Mouse (Mus musculus) forebrain, embryonic 12.5 days (tissue): ENCODE results near the gene Ntrk1. TPM values are rescaled to one million over a fixed set of nuclear protein-coding genes. Genes with fewer than 3 reads are reported as not detected.

Experiments used
- ATAC-seq: fragments of 200-750 bp; cut with Nextera tagmentation; 2 replicates; pipeline ENCODE4 v1.8.0; 2017; ENCODE audit warnings: moderate TSS enrichment; ENCODE audit not compliant: low FRiP score
- H3K27ac ChIP-seq: fragments of 300-500 bp; sonication (generic); 2 replicates; pipeline ENCODE4 v1.5.1; 2016; ENCODE audit warnings: mild to moderate bottlenecking
- H3K27me3 ChIP-seq: fragments of 300-500 bp; sonication (generic); 2 replicates; pipeline ENCODE4 v1.6.1; 2016; ENCODE audit warnings: mild to moderate bottlenecking
- H3K36me3 ChIP-seq: fragments of 300-500 bp; sonication (generic); replicated peaks from 2 replicates; pipeline ENCODE4 v1.6.1; 2016; ENCODE audit warnings: mild to moderate bottlenecking
- H3K4me1 ChIP-seq: fragments of 300-500 bp; sonication (generic); 2 replicates; pipeline ENCODE4 v1.6.1; 2016
- H3K4me2 ChIP-seq: fragments of 300-500 bp; sonication (generic); 2 replicates; pipeline ENCODE4 v1.6.1; 2016; ENCODE audit warnings: mild to moderate bottlenecking, moderate library complexity
- H3K4me3 ChIP-seq: fragments of 300-500 bp; sonication (generic); replicated peaks from 2 replicates; pipeline ENCODE4 v1.5.1; 2016; ENCODE audit warnings: mild to moderate bottlenecking
- H3K9ac ChIP-seq: fragments of 300-500 bp; sonication (generic); 2 replicates; pipeline ENCODE4 v1.6.1; 2016; ENCODE audit warnings: mild to moderate bottlenecking
- H3K9me3 ChIP-seq: fragments of 300-500 bp; sonication (generic); 2 replicates; pipeline ENCODE4 v1.6.1; 2016
- WGBS: fragments of 180-500 bp; shearing (Covaris S2); methylation state at CpG from one replicate; pipeline ENCODE4 v1.1.7; 2016; 5-methylcytosine and 5-hydroxymethylcytosine counted together
- polyA plus RNA-seq: library from polyadenylated mRNA; unstranded; fragments of >200 nt; fragmentation: Nextera tagmentation; extraction: Ambion mirVana; gene quantifications from 2 replicates; pipeline ENCODE4 v1.2.1, GENCODE M21; 2016

Gene Ntrk1
- polyA plus RNA-seq, 1 experiment from 2014 or later = 1.1 TPM

GRCm38 (mm10) chr3:87763202-87763601, 31.8 kb downstream of the Ntrk1 start:
- Histone ChIP-seq H3K27ac (0 out of 2 replicates have a peak overlapping the region, but pooled peaks have one; percentile 21), H3K9ac (no peak overlapping the region), H3K9me3 (no peaks in the 10 kb centered on the region), H3K4me3 (no peak overlapping the region), H3K27me3 (peaks cover 55% of the 10 kb centered on the region), H3K4me1 (peaks cover 15% of the 10 kb centered on the region), H3K4me2 (no peak overlapping the region), H3K36me3 (no peaks in the 10 kb centered on the region)
- no peak for ATAC-seq
- 79% methylated on average over 4 of the region's 4 CpGs for WGBS

- peaks cover 16% of the 10 kb centered on the region for H3K4me1 ChIP-seq
- H3K9ac ChIP-seq = no peak overlapping the region
- no peak for ATAC-seq
- no peak overlapping the region for H3K4me3 ChIP-seq
- no peak overlapping the region for H3K27ac ChIP-seq
- no peak overlapping the region for H3K4me2 ChIP-seq
- H3K9me3 ChIP-seq = no peaks in the 10 kb centered on the region
- peaks cover 52% of the 10 kb centered on the region for H3K27me3 ChIP-seq
- H3K36me3 ChIP-seq = no peaks in the 10 kb centered on the region
- 76% methylated on average over 20 of the region's 20 CpGs for WGBS
Observed at GRCm38 (mm10) chr3:87761408-87762375, 33.3 kb downstream of the Ntrk1 start.

GRCm38 (mm10) chr3:87758641-87759040, 36.3 kb downstream of the Ntrk1 start:
- WGBS = 45% methylated on average over 5 of the region's 5 CpGs
- H3K9me3 ChIP-seq = no peaks in the 10 kb centered on the region

GRCm38 (mm10) chr3:87756488-87756887, 38.5 kb downstream of the Ntrk1 start:
- H3K4me3 ChIP-seq = no peak overlapping the region
- 54% methylated on average over 20 of the region's 20 CpGs for WGBS
- H3K36me3 ChIP-seq = no peaks in the 10 kb centered on the region
- no peak overlapping the region for H3K9ac ChIP-seq
- no peak overlapping the region for H3K27ac ChIP-seq
- peaks cover 11% of the 10 kb centered on the region for H3K4me1 ChIP-seq
- H3K9me3 ChIP-seq = no peaks in the 10 kb centered on the region
- peak overlapping the region; percentile 49 for H3K4me2 ChIP-seq
- H3K27me3 ChIP-seq = peaks cover 46% of the 10 kb centered on the region
- ATAC-seq = peak; percentile 42; the same call in 1 of the 2 replicates

More at GRCm38 (mm10) chr3:87758641-87759040, 36.3 kb downstream of the Ntrk1 start:
- ATAC-seq = no peak
- no peaks in the 10 kb centered on the region for H3K36me3 ChIP-seq
- no peak overlapping the region for H3K4me3 ChIP-seq
- H3K27ac ChIP-seq = no peak overlapping the region
- H3K4me1 ChIP-seq = peaks cover 15% of the 10 kb centered on the region
- no peak overlapping the region for H3K4me2 ChIP-seq
- peaks cover 53% of the 10 kb centered on the region for H3K27me3 ChIP-seq
- H3K9ac ChIP-seq = no peak overlapping the region

- no peaks in the 10 kb centered on the region for H3K36me3 ChIP-seq
- H3K9me3 ChIP-seq = no peaks in the 10 kb centered on the region
- peaks cover 11% of the 10 kb centered on the region for H3K4me1 ChIP-seq
- peak overlapping the region; percentile 25 for H3K4me3 ChIP-seq
- WGBS = 2% methylated on average over 24 of the region's 24 CpGs
- peak overlapping the region; percentile 49 for H3K4me2 ChIP-seq
- no peak overlapping the region for H3K27ac ChIP-seq
- peaks cover 46% of the 10 kb centered on the region for H3K27me3 ChIP-seq
- 0 out of 2 replicates have a peak overlapping the region, but pooled peaks have one; percentile 41 for H3K9ac ChIP-seq
- peak; percentile 85 for ATAC-seq
Observed at GRCm38 (mm10) chr3:87755964-87756363, 39.0 kb downstream of the Ntrk1 start.

GRCm38 (mm10) chr3:87753829-87754228, 41.1 kb downstream of the Ntrk1 start:
- peaks cover 11% of the 10 kb centered on the region for H3K4me1 ChIP-seq
- no peak overlapping the region for H3K9ac ChIP-seq
- no peak overlapping the region for H3K27ac ChIP-seq
- H3K4me3 ChIP-seq = no peak overlapping the region
- H3K4me2 ChIP-seq = no peak overlapping the region
- no peaks in the 10 kb centered on the region for H3K9me3 ChIP-seq
- no peaks in the 10 kb centered on the region for H3K36me3 ChIP-seq
- ATAC-seq = no peak
- 85% methylated on average over 13 of the region's 13 CpGs for WGBS
- peaks cover 42% of the 10 kb centered on the region for H3K27me3 ChIP-seq

- H3K9ac ChIP-seq = no peak overlapping the region
- 89% methylated on average over 3 of the region's 3 CpGs for WGBS
- no peak overlapping the region for H3K27ac ChIP-seq
- H3K4me2 ChIP-seq = no peak overlapping the region
- peaks cover 39% of the 10 kb centered on the region for H3K27me3 ChIP-seq
- H3K9me3 ChIP-seq = no peaks in the 10 kb centered on the region
- peaks cover 11% of the 10 kb centered on the region for H3K4me1 ChIP-seq
- no peaks in the 10 kb centered on the region for H3K36me3 ChIP-seq
- no peak for ATAC-seq
- H3K4me3 ChIP-seq = no peak overlapping the region
Observed at GRCm38 (mm10) chr3:87752567-87752966, 42.4 kb downstream of the Ntrk1 start.

- no peak overlapping the region for H3K4me3 ChIP-seq
- ATAC-seq = no peak
- H3K4me2 ChIP-seq = no peak overlapping the region
- H3K9ac ChIP-seq = no peak overlapping the region
- no peak overlapping the region for H3K27ac ChIP-seq
- peaks cover 9% of the 10 kb centered on the region for H3K4me1 ChIP-seq
- H3K36me3 ChIP-seq = no peaks in the 10 kb centered on the region
- H3K27me3 ChIP-seq = peaks cover 20% of the 10 kb centered on the region
- WGBS = 87% methylated on average over 12 of the region's 12 CpGs
- H3K9me3 ChIP-seq = no peaks in the 10 kb centered on the region
Observed at GRCm38 (mm10) chr3:87749977-87750376, 45.0 kb downstream of the Ntrk1 start.

- ATAC-seq = peak; percentile 46; the same call in 1 of the 2 replicates
- Histone ChIP-seq H3K9ac (no peak overlapping the region), H3K9me3 (no peaks in the 10 kb centered on the region), H3K27ac (no peak overlapping the region), H3K36me3 (no peaks in the 10 kb centered on the region), H3K4me3 (no peak overlapping the region), H3K27me3 (peaks cover 10% of the 10 kb centered on the region), H3K4me2 (no peak overlapping the region), H3K4me1 (peaks cover 12% of the 10 kb centered on the region)
- WGBS = 19% methylated on average over 5 of the region's 5 CpGs
Observed at GRCm38 (mm10) chr3:87749036-87749435, 45.9 kb downstream of the Ntrk1 start.

- H3K4me1 ChIP-seq = peaks cover 12% of the 10 kb centered on the region
- 56% methylated on average over 13 of the region's 13 CpGs for whole genome bisulfite sequencing
- peaks cover 7% of the 10 kb centered on the region; the same call in 1 of the 2 replicates for H3K27me3 ChIP-seq
- H3K27ac ChIP-seq = no peak within 1 kb of the TSS
- no peak for ATAC-seq
- no peaks in the 10 kb centered on the region for H3K36me3 ChIP-seq
- no peak within 1 kb of the TSS for H3K4me3 ChIP-seq
- H3K9ac ChIP-seq = no peak within 1 kb of the TSS
- H3K9me3 ChIP-seq = no peaks in the 10 kb centered on the region
- no peak within 1 kb of the TSS for H3K4me2 ChIP-seq
Observed at GRCm38 (mm10) chr3:87748431-87748830, 46.5 kb downstream of the Ntrk1 start, which contains the start of gene Lrrc71. TSS of gene Lrrc71 (minus strand) at chr3:87748625.

GRCm38 (mm10) chr3:87745036-87745659, 49.8 kb downstream of the Ntrk1 start:
- WGBS = 41% methylated on average over 18 of the region's 18 CpGs
- no peak overlapping the region for H3K27ac ChIP-seq

GRCm38 (mm10) chr3:87743927-87744326, 51.0 kb downstream of the Ntrk1 start:
- H3K27me3 ChIP-seq = no peaks in the 10 kb centered on the region
- no peak overlapping the region for H3K9ac ChIP-seq
- peaks cover 19% of the 10 kb centered on the region for H3K4me1 ChIP-seq
- WGBS = 79% methylated on average over 4 of the region's 4 CpGs
- peaks cover 12% of the 10 kb centered on the region for H3K36me3 ChIP-seq
- no peak overlapping the region for H3K4me3 ChIP-seq
- H3K4me2 ChIP-seq = no peak overlapping the region
- no peak for ATAC-seq
- no peak overlapping the region for H3K27ac ChIP-seq
- H3K9me3 ChIP-seq = no peaks in the 10 kb centered on the region

More at GRCm38 (mm10) chr3:87745036-87745659, 49.8 kb downstream of the Ntrk1 start:
- Histone ChIP-seq H3K36me3 (peaks cover 5% of the 10 kb centered on the region; the same call in 1 of the 2 replicates), H3K27me3 (peaks cover 3% of the 10 kb centered on the region; the same call in 1 of the 2 replicates), H3K4me2 (peak overlapping the region; percentile 40), H3K4me1 (peaks cover 12% of the 10 kb centered on the region), H3K9ac (0 out of 2 replicates have a peak overlapping the region, but pooled peaks have one; percentile 26), H3K4me3 (no peak overlapping the region), H3K9me3 (no peaks in the 10 kb centered on the region)
- ATAC-seq = no peak
